Mouse (Mus musculus) mouse trophoblast stem cell (cell line): Measurements from ENCODE around the gene Dut.

ENCODE experiments used
- in situ Hi-C, 2 experiments: fragments of 300-500 bp; cut with MseI, MboI; formaldehyde crosslinking; loops; 2 replicates in 1 of 2; 3 replicates in 1 of 2; pipeline ENCODE4 v1.15.1; 2025

Dut gene

DNA sequence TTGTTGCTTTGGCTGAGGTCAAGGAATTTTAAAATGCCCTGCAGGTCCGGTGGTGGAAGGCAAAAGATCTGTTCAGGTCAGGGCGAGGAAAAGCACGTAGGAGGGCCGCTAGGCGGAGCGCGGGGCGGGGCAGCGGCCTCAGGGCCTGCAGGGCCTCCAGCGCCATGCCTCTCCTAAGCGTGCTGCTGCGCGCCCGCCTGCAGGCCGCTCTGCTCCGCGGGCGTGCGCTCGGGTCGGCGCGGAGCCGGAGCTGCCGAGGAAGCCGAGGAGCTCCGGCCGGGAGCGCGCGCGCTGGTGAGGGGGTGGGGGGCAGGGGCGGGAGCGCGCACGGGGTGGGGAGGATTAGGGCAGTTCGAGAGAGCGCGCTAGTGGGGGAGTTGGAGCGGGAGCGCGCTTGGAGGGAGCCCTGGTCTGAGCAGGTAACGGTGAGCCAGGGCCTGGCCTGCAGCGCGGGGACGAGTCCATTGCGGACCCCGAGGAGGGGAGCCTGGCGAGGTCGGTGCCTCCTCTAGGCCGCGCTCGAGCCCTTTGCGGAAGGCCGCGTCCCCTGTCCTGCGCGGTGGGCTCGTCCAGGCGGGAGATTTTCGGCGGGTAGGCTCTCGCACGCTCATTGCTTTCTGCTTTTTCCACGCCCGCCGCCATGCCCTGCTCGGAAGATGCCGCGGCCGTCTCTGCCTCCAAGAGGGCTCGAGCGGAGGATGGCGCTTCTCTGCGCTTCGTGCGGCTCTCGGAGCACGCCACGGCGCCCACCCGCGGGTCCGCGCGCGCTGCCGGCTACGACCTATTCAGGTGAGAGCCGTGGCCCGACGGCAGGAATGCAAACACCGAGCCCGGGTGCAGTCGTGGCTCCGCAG, at the start of gene Dut:
Gene Dut (plus strand): TSS at position 83 of the 854 bp plus-strand sequence.
- in situ Hi-C loops = no loop called here

DNA sequence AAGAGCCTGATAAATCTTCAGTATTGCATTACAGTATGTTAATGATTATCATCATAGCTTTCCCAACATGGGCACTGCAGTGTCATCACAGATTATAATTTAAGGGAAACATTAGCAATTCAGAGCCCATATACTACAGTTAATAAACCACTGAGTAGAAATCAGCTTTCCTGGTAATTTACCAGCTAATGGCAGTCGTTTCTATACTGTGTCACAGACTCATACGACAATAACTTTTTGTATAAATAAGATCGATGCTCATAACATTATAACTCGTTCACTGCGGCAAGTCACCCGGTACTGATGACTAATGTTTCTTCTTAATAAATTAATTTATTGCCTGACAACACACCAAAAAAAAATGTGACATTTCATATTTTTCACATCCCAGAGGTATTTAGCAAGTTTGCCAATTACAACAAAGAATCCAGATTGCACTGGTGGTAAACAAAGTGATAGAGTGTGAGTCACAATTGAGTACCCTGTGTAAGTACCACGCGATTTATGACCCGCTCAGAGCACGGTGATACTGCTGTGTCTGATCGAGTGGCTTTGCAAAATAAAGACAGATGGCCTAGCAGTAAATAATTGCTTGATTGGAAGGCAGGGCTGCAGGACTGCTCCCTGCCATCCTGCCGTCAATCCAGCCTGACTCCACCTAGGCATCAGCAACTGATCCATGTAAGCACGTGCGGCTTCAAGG, 37.9 kb upstream of the Dut start:
- in situ Hi-C loops = no loop called here

DNA sequence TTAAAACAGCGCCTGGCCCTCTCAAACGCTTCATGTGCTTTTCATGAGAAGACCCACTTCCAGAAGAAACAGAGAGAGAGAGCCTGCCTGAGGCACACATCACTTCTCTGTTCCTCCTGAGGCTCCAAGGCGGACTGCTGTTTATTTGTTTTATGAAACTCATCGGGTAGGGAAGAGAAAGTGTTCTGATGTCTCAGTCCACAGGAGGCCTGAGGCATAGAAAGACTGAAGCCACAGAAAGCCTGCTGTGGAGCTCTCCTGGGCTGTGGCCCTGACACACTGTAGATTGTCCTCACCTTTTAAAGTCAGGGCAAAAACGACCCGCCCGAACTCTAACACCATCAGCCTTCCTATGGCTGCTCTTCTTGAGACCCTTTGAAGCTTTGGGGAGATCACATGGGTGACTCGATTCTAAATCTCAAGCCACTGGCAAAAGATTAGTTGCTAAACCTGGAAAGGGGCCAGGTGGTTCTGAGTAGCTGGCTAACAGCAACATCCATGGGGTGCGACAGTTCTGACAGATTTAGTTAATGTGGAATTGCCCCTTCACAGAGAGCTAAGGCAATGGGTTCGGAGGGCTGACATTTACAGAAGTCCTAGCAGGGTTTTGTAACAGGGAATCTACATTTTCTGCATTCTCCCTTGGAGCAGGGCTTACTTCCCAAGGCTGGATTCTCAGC, 35.0 kb upstream of the Dut start:
- in situ Hi-C loops = no loop called here

DNA sequence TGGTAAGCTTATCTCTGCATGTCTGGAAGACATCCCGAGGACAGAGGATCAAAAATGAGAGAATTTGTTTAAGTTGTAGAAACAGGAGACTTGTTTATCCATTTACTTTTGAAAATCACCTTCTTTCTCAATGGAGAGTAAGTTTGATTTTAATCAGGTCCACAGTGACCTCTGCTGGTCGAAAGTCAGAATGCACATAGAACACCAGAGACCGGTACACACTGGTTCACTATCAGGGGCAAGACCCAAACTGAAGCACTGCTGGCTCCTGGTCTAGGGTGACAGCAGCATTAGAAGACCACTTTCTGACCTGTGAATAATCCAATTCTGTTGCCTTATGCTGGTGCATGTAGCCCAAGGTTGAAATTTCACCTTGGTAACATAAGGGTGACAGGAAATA, 32.4 kb upstream of the Dut start:
- in situ Hi-C loops = no loop called here

DNA sequence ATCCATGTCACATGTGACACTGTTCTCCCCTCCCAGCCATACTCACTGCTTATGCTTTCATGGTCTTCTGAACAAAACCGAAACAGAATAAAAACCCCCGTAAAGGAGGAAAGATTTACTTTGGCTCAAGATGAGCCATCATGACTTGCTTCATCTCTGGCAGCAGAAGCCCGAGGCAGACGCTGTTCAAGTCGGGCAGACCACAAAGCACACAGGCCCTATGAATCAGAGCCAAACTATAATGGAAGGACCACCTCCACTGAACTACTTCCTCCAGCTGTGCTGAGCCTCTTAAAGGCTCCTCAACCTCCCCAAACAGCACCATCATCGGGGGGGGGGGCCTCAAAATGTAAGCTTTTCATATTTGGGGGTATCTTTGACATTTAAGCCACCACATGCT, 29.7 kb upstream of the Dut start:
- in situ Hi-C loops = no loop called here

DNA sequence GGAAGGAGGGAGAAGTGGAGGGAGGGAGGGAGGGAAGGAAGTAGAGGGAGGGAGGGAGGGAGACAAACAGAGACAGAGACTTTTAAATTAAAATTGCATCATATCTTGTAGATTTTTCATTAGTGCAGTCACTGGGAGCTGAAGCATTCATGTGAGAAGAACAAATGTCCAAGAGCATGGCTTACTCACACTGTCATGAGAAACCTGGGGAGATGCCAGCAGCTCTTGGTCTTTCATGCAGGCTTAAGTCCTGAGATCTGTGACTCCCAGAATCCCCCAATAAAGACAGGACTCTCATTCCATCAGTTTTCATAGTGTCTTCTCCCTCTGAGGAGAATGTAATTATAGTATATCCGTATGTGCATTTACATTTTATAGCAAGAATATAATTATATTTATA, 28.4 kb upstream of the Dut start:
- in situ Hi-C loops = no loop called here

DNA sequence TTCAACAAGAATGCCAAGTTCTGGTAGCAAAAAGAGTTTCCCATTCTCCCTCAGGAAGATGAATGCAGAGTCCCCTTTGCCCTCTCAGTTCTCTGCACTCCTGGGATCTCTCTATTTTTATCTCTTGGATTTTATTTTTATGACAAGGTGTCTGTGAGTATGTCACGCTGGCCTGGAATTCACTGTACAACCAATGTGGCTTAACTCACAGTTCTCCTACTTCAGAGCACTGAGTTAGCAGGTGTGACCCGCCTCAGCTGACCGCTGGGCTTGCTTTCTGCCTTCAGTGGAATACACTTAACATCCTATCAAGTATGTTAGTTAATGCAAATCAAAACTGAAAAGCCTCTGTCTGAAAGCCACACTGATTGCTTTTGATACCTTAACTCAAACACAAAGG, 27.7 kb upstream of the Dut start:
- in situ Hi-C loops = no loop called here

DNA sequence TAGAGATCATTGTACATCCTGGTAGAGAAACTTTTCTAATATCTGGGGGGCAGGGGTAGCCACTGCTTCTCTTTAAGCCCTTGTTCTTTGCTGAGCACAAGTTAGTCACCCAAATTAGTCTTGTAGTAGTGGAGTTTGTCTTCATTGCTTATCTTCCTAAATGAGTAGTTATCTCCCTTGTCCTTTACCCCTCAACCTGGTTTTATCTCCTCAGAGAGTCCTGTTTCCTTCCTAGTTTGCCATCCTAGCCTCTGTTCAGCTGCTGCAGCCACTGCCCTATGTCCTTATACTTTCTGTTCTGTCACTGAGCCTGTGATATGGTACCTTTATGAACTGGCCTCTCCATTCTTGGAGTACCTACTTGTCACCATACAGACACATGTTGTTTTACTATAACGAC, 25.3 kb upstream of the Dut start:
- in situ Hi-C loops = no loop called here

DNA sequence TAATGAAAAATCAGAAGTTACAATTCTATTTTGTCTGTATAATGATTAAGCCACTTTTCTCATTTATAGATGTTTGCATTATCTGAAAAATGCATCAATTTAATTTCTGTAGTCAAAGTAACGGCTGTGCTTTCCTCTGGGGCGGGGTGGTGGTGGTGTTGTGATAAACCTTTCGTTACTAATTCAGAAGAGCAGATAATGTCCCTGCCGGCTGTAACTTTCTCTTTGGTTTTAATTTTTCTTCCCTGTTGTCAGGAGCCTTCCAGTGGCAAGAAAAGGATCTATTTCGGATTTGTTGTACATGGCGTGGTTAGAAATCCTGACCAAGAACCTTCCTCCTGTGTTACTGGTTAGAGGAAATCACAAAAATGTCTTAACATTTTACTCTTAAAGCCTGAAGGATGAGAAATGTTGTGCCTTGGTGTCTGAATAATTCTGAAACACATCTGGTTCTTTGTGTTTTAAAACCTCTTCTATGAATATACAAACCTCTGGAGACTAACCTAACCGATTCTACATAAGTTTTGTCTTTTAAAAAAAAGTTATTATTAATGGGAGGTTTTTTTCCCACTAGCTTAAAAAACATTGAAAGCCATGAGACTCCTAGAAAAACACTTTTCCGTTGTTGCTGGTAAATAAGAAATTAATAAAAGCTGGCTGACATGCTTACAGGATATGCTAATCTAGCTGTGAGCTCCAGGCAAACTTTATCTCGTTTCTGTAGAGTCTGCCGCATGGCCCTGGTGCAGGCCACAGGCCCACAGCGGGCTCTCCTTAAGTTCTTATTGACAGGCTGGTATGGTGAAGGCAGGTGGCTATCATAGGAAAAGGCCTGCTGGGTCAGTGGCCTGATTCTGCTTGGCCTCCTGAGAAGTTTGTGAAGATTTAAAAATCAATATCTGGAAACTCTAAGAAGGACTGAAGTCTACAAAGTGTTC, 18.2 kb upstream of the Dut start:
- in situ Hi-C loops = no loop called here

DNA sequence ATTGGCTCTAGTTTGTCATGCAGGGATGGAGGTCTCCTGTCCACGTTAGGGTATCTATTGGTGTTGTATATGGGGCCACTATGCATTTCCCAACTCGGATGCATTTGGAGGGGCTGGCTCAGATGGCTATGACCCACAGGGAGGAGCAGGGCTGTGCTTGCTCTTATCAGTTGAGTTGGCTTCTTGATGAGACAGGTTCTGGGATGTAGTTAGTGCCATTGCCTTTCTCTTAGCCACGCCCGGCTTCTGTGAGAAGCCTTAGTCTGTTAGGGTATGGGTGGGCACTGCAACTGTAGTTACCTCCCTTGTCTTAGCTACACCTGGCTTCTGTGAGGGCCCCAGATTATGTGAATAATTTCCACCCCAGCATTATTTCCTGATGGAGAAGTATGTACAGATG, 14.8 kb upstream of the Dut start:
- in situ Hi-C loops = no loop called here

DNA sequence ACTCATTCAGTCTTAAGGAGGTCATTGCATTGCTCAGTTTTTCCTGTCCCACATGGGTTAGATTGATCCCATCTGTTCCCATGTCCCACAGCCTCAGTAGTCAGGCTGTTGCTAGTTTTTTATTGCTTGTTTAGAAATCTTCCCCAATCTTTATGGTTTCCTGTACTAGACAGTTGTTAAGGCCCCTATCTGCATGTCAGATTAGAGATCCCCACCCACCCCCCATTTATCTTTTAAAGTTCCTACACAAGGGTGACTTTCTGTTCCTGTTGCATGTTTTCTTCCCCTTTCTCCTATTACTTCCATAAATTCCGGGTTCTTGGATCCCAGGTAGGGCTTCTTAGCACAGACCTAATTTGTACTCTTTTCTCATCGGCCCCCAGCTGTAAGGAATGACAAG, 13.5 kb upstream of the Dut start:
- in situ Hi-C loops = no loop called here

DNA sequence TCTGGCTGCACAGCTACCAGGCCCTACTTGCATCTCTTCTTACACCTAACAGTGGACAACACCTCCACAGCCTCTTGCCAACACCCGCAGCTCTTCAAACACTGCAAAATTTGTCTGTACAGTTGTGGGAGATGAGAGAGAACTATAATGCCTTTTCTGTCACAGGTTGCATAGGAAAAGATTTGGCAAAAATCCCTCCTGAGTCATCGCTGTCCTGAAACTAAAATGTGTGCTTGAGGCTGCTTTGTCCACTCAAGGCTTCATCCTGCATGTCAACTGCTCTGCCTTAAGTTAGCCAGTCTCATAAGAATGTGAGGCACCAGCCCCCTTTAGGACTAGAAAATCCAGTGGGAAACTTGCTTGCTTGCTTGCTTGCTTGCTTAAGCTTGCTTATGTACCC, 12.9 kb upstream of the Dut start:
- in situ Hi-C loops = no loop called here

DNA sequence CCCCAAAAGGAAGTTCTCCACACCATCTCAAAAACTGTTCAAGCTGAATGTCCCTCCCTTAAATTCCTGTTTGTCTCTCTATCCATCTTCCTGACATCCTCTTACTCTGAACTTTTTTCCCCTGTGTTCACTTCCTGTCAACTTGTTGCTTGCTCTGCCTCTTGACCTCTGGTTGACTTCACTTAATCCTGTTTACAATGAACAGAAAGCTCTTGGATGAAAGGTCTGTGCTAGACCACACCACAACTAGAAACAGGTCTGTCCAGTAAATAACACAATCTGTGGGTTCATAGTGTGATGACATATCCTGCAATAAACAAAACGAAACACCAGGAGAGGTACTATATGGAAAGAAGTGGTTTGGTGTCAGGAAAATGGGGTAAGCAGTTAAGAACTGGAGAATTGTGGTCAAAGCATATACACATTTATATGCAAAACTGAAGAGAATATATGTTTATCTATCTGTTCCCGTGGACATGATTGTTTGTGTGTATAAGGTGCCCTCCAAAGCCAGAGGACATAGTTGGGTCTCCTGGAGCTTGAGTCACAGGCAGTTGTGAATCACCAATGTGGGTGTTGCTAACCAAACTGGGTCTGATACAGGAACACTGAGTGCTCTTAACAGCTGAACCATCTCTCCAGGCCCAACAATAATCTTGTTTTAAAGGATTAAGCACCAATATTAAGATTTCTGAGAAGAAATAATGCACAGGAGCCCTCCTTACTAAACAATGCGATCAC, 1.3 kb upstream of the Dut start:
- in situ Hi-C loops = no loop called here

DNA sequence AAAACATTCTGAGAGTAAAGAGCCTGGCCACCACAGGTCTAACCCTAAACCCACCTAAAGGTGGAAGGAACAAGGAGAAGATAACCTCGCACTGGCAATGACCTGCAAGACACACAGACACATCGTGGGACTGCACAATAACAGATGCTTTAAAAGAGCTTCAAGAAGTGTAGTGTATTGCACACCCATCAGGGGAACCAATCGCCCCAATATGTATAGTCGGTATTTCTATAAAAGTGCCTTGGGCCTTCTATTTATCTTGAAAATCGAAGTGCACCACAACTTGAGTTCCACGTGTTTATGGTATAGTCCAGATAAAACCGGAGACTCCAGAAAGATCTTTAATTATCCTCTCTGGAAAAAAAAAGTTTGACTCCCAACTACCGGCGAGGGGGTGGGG, 321 bp upstream of the Dut start:
- in situ Hi-C loops = no loop called here

DNA sequence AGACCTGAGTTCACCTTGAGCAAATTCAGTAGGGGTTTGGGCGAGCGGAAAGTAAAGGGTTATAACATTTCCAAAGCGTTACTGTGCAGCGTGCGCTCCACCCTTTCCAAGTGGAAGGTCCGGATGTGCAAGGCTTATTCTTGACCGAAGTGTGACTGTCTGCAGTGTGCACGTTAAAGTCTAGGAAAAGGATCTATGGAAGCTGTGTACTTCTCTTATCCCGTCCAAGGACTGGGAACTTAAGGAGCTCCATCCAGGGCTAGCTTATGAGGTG, 909 bp downstream of the Dut start:
- in situ Hi-C loops = no loop called here

DNA sequence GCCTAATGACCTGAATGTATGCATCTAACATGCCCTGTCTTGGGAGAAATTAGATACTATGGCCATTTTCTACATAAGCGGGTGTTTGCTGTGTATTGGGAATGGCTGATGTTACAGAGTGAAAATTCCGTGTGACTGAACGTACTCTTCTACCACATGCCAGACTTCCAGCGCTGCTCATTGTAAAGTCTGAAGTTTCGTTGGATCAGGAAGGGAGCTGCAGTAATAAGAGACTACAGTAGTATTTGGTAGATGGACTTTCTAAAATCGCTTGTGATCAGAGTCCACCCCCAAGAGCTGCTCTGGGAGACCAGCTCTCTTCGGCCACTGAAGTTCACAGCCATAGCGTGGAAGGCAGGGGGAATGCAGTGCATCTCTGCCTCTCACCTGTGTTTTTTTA, 1.3 kb downstream of the Dut start:
- in situ Hi-C loops = no loop called here

DNA sequence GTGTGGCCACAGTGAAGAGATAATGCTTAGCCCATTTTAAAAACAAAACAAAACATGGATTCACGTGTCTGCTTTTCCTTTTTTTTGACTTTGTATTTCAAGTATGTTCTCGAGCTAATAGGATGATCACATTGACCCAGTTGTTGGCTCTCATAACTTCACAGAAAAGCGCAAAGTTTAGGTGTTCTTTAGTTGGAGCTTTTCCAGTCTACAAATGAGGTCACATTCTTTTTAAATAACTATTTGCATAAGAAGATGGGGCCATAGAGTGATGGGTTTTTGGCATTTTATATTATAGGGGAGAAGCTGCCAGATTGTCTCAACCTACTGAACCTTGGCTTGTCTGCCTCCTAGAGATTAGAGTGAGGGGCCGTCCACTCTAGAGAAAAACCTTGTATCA, 2.3 kb downstream of the Dut start:
- in situ Hi-C loops = no loop called here

DNA sequence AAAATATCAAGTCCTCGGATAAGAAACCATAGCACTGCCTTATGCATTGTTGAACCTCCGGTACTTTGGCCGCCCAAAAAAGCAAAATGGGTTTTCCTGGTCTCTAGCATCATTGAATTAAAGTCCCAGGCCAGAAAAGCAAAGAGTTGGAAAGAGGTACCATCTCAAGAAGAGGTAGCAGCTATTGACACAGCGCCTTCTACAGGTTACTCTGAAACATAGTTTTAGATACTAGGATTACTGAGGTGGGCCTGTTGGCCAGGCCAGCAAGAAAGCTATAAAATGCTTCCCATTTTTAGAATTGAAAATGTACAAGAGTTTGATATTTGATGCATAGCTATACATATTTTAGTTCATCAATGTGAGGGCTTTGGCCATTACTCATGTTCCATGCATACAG, 2.9 kb downstream of the Dut start:
- in situ Hi-C loops = no loop called here

DNA sequence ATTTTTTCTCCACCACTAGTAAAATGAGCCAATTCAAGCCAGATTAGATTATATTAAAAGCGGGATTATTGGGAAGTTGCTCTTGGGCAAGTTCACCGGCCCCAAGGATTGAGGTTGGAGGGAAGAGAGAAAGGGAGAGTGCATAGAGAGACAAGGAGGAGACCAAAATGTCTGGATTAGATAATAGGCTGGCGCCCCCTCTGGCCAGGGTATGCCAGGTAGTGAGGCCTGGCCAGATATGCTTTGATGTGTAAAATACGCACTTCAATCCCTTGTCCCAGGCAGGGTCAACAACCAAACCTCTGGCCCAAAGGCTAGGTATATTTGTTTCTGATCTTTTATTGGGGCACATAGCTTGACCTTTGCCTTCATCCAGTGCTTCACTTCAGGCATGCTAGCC, 4.8 kb downstream of the Dut start:
- in situ Hi-C loops = no loop called here

DNA sequence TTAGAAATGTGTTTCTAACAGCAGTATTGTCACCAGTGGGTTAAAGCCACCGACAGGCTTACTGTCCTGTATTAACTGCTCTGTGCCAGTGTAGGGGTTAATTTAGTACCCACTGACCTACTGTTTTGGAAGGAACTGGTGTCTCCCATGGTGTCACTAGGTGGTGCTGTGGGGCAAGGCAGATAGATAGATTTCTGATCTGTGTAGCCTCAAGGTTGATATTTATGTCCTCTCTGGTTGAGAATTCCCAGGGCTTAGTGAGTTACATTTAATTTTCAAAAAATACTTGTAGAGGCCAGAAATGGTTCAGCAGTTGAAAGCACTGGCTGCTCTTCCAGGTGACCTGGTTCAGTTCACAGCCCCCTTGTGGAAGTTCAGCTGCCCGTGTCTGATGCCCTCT, 5.3 kb downstream of the Dut start:
- in situ Hi-C loops = no loop called here

DNA sequence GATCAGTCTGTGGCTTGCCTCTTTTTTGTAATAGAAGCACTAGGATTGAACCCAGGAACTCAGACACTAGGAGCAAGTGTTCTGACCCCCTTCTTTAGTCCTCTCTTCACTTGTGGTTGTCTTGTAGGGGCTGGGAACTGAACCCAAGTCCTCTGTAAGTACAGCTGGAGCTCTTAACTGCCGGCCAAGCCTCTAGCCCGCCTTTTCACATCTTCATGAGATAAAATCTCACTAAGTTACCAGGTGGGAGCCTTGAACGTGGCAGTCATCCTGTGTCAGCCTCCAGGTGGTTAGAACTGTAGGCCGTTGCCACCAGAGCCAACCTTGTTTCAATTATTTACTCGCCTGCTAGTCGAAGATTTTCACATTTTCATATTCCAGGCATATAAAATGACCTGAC, 6.7 kb downstream of the Dut start:
- in situ Hi-C loops = no loop called here
